Mouse (Mus musculus) testis, adult 2 months (tissue): ENCODE data around the gene Mmp24. TPM values are rescaled to one million over a fixed set of nuclear protein-coding genes. Genes with fewer than 3 reads are reported as not detected.
A peak's percentile ranks its signal among the peaks of the same experiment; 100 is the strongest.

Source experiments
- H3K27ac ChIP-seq: fragments of 200-500 bp; 2 replicates; pipeline ENCODE4 v1.5.1; 2012; ENCODE audit warnings: low read depth, low read length; ENCODE audit not compliant: control insufficient read depth, insufficient read depth
- H3K27me3 ChIP-seq: fragments of 200-500 bp; 2 replicates; pipeline ENCODE4 v1.6.1; 2012; ENCODE audit warnings: mild to moderate bottlenecking, low read length, moderate library complexity; ENCODE audit not compliant: control insufficient read depth, insufficient read depth
- H3K36me3 ChIP-seq: fragments of 200-500 bp; 2 replicates; pipeline ENCODE4 v1.6.1; 2012; ENCODE audit warnings: mild to moderate bottlenecking, low read length; ENCODE audit not compliant: control insufficient read depth, insufficient read depth
- H3K4me1 ChIP-seq: fragments of 200-500 bp; 2 replicates; pipeline ENCODE4 v1.6.1; 2012; ENCODE audit warnings: low read length; ENCODE audit not compliant: control insufficient read depth, insufficient read depth
- H3K4me3 ChIP-seq: fragments of 200-500 bp; 2 replicates; pipeline ENCODE4 v1.5.1; 2012; ENCODE audit warnings: low read depth, mild to moderate bottlenecking, low read length, moderate library complexity, mixed read lengths; ENCODE audit not compliant: control insufficient read depth
- CTCF ChIP-seq: fragments of 200-500 bp; IDR thresholded peaks from 2 replicates; pipeline ENCODE4 v1.5.1; 2012; ENCODE audit warnings: low read depth, mild to moderate bottlenecking, inconsistent platforms, low read length, moderate library complexity; ENCODE audit not compliant: control insufficient read depth, insufficient read depth, insufficient replicate concordance
- POLR2A ChIP-seq: fragments of 200-500 bp; IDR thresholded peaks from 2 replicates; pipeline ENCODE4 v1.6.1; 2012; ENCODE audit warnings: low read depth, mild to moderate bottlenecking, inconsistent platforms, low read length, moderate library complexity; ENCODE audit not compliant: control insufficient read depth
- polyA plus RNA-seq: library from polyadenylated mRNA; depleted of rRNA; stranded (reverse); fragments of >200 nt; gene quantifications from 2 replicates; pipeline ENCODE4 v1.2.3, GENCODE M21; 2012

Mmp24 gene
- polyA plus RNA-seq, 1 experiment = 2.1 TPM

GRCm38 (mm10) chr2:155751014-155751786 lies 23.9 kb upstream of the Mmp24 start, which contains the start of gene Procr:
Gene Procr, plus strand, starts transcription at chr2:155751117.
- Histone ChIP-seq H3K27me3 (0 out of 2 replicates have a peak, but pooled peaks cover 4% of the 10 kb centered on the region), H3K36me3 (no peaks in the 10 kb centered on the region), H3K4me1 (peaks cover 10% of the 10 kb centered on the region), H3K4me3 (peak within 1 kb of the TSS; percentile 63), H3K27ac (no peak within 1 kb of the TSS)
- TF ChIP-seq POLR2A (no peak), CTCF (no peak)

- peaks cover 10% of the 10 kb centered on the region for H3K4me1 ChIP-seq
Measured at GRCm38 (mm10) chr2:155755746-155756145, 19.4 kb upstream of the Mmp24 start.

GRCm38 (mm10) chr2:155756855-155757566 lies 18.1 kb upstream of the Mmp24 start:
- H3K27me3 ChIP-seq = 0 out of 2 replicates have a peak, but pooled peaks cover 4% of the 10 kb centered on the region
- peaks cover 8% of the 10 kb centered on the region for H3K4me1 ChIP-seq
- H3K27ac ChIP-seq = no peak overlapping the region
- no peak overlapping the region for H3K4me3 ChIP-seq
- TF ChIP-seq POLR2A (no peak), CTCF (no peak)
- no peaks in the 10 kb centered on the region for H3K36me3 ChIP-seq

More at GRCm38 (mm10) chr2:155755746-155756145, 19.4 kb upstream of the Mmp24 start:
- no peaks in the 10 kb centered on the region for H3K36me3 ChIP-seq
- no peak for TF ChIP-seq POLR2A
- peak; percentile 44; the same call in 1 of the 2 replicates for TF ChIP-seq CTCF
- H3K4me3 ChIP-seq = no peak overlapping the region
- H3K27ac ChIP-seq = no peak overlapping the region
- 0 out of 2 replicates have a peak, but pooled peaks cover 4% of the 10 kb centered on the region for H3K27me3 ChIP-seq

DNA sequence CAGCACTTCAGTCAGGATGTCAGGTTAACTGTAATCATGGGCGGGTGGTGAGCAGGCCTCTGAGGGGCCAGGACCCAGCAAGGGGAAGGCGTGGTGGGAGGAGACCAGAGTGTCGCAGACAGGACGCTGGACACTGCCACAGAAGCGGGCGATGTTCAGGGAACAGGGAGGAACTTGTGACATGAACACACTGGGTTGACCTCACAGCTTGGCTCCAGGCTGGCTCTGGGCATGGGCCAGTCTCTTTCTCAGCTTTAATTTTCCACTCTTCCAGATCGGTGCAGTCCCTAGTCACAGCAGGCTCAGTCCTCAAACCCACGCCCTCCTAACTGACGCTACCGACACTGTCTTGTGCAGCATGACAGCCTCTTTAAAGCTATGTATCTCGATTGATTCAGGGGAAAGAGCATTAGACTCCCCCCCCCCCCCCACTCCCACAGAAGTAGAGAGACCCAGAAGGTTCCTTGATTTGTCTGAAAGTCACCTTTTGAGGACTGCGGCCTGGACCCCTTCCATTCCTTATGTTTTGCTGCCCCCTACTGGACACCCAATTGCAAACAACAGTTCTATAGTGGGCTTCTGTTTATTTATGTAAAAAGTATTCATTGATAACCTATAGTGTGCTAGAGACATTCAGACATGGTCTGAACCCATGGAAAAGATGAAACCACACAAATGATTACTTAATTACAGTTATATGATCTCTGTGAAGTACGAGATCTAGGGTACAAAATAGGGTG lies 10.3 kb upstream of the Mmp24 start:
- no peak overlapping the region for H3K27ac ChIP-seq

DNA sequence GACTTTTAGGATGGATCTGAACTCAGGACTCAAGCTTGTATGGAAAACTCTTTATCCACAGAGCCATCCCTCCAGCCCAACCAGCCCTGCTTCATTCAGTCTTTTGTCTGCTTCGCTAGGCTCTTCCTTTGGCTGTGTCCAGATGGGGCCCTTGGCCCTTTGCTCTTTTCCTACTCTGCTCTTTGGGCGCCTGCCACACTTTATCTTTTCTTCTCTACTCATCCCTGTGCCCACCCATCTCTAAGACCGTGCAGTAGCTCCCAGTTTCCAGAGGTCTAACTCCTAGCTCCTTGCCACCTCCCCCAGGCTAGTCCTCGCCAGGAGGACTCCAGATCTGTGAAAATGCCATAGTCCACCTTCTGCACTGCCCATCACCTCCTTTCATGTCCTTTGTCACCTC lies 1.5 kb upstream of the Mmp24 start:
- Histone ChIP-seq H3K36me3 (no peaks in the 10 kb centered on the region), H3K4me3 (no peak overlapping the region), H3K27me3 (peaks cover 5% of the 10 kb centered on the region), H3K4me1 (peaks cover 10% of the 10 kb centered on the region), H3K27ac (no peak overlapping the region)
- no peak for TF ChIP-seq POLR2A
- TF ChIP-seq CTCF = no peak

More for the DNA sequence above, 10.3 kb upstream of the Mmp24 start:
- Histone ChIP-seq H3K36me3 (no peaks in the 10 kb centered on the region), H3K4me3 (no peak overlapping the region), H3K4me1 (peaks cover 3% of the 10 kb centered on the region), H3K27me3 (no peaks in the 10 kb centered on the region)
- TF ChIP-seq POLR2A (no peak), CTCF (no peak)

DNA sequence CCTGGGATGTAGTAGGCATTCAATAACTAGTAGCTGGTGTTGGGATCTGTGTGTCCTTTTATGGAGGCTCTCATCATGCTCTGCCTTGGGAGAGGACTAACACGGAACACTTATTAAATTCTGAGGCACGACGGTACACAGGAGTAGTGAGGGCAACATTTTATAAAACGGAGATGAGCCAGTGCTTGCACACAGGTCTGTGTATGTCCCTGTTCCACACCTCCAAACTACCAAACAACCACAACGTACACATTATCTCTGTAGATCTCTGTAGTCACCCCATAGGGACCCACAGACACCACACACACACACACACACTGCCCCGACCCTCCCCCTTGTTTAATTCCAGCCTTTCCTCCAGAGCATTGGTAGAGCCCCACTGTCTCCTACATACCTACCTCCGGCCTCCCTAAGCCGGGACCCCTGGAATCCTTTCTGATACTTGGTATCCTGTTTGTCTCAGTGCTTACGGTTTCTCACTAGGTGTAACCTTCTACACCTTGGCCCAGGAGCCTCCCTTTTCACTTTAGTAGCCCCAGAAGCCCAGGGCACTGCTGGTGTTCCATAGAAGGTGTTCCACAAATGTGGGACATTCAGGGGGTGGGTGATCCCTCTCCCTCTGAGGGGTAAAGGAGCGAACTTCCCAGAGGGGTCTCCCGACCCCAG lies 748 bp upstream of the Mmp24 start:
- no peak for TF ChIP-seq CTCF
- TF ChIP-seq POLR2A = no peak
- Histone ChIP-seq H3K4me3 (no peak overlapping the region; the same call in 1 of the 2 replicates), H3K4me1 (peaks cover 10% of the 10 kb centered on the region), H3K27me3 (peaks cover 5% of the 10 kb centered on the region), H3K27ac (no peak overlapping the region), H3K36me3 (no peaks in the 10 kb centered on the region)
